Mouse (Mus musculus): ENCODE results near the gene Cirbp. TPM values are rescaled to one million over a fixed set of nuclear protein-coding genes. Genes with fewer than 3 reads are reported as not detected.

The Cirbp gene
- total RNA-seq, 2 experiments from 2014 or later, result 84.3 to 88.4 TPM

DNA sequence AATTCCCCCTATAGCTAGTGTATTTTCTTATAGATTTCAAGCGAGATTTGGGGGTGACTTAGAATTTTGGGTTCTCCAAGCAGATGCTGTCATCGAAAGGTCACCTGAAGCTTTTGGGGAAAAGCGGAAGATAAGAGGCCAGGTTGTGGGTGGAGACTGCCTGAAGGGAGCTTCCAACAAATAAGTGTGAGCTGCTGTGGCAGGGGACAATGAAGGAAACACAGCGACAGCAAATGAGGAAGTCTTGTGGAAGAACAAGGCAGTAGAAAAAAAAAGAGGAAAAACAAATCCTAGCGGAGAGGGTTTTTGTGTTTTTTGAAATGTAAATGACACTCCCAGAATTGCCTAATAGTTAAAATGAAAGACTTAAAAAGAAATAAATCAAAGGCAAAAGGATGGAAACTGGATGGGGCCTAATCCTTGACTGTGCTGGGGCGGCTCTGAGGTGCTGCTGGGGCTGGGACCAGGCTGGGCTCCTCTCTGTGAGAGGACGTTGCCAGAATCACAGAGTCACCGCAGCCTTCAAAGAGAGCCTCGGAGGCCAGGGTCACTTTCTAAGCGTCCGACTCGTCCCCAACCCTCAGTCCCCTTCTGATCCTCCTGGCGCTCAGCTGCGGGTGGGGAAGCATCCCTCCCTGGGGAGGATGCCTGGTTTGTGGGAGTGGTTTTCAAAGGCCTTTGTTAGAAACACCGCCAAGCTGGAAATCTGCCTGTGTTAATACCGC lies 49.4 kb downstream of the Cirbp start:
- no peak for DNase-seq

GRCm38 (mm10) chr10:80220676-80221075 lies 54.9 kb downstream of the Cirbp start:
- DNase-seq, result no peak

Other genes starting within 250 kb of the Cirbp start
- under 1 TPM; 0.23 to 0.59 TPM for gene Kiss1r, start 249.0 kb upstream of the Cirbp start, total RNA-seq (2021)
- 100 to 1,000 TPM; 101 to 108 TPM for gene R3hdm4, start 244.8 kb upstream of the Cirbp start, total RNA-seq (2021)
- 1 to 10 TPM; 2.6 to 4.1 TPM for gene Arid3a, start 238.9 kb upstream of the Cirbp start, total RNA-seq (2021)
- gene Wdr18, start 205.8 kb upstream of the Cirbp start, total RNA-seq (2021), result 10 to 100 TPM; 18.0 to 21.8 TPM
- gene Grin3b, start 195.3 kb upstream of the Cirbp start, total RNA-seq (2021), result under 1 TPM; 0.14 to 0.38 TPM
- 10 to 100 TPM; 85.5 to 90.8 TPM for gene Tmem259, start 181.7 kb upstream of the Cirbp start, total RNA-seq (2021)
- gene Cnn2, start 177.4 kb upstream of the Cirbp start, total RNA-seq (2021), result 10 to 100 TPM; 26.1 to 38.6 TPM
- 1 to 10 TPM; 3.2 to 4.2 TPM for gene Abca7, start 169.5 kb upstream of the Cirbp start, total RNA-seq (2021)
- gene Arhgap45, start 149.3 kb upstream of the Cirbp start, total RNA-seq (2021), result 1 to 10 TPM; 2.0 to 3.5 TPM
- 10 to 100 TPM; 62.1 to 62.7 TPM for gene Polr2e, start 126.2 kb upstream of the Cirbp start, total RNA-seq (2021)
- 100 to 1,000 TPM; 380 to 398 TPM for gene Gpx4, start 118.8 kb upstream of the Cirbp start, total RNA-seq (2021)
- 10 to 100 TPM in 1 of 2 experiments, 1 to 10 TPM in 1; 7.7 to 11.6 TPM for gene Sbno2, start 60.4 kb upstream of the Cirbp start, total RNA-seq (2021)
- gene Stk11, start 50.2 kb upstream of the Cirbp start, total RNA-seq (2021), result 100 to 1,000 TPM; 105 to 110 TPM
- 100 to 1,000 TPM; 576 to 659 TPM for gene Atp5d, start 27.4 kb upstream of the Cirbp start, total RNA-seq (2021)
- 1 to 10 TPM; 2.3 to 3.2 TPM for gene Cbarp, start 25.1 kb upstream of the Cirbp start, total RNA-seq (2021)
- 10 to 100 TPM; 34.3 to 62.7 TPM for gene Midn, start 17.7 kb upstream of the Cirbp start, total RNA-seq (2021)
- 1 to 10 TPM; 3.9 to 5.5 TPM for gene 1600002K03Rik, start 7.0 kb downstream of the Cirbp start, total RNA-seq (2021)
- gene Efna2, start 13.5 kb downstream of the Cirbp start, total RNA-seq (2021), result 1 to 10 TPM; 1.1 to 1.9 TPM
- gene Mum1, start 60.4 kb downstream of the Cirbp start, total RNA-seq (2021), result 10 to 100 TPM; 26.4 to 31.3 TPM
- 100 to 1,000 TPM; 371 to 457 TPM for gene Ndufs7, start 83.1 kb downstream of the Cirbp start, total RNA-seq (2021)
- 100 to 1,000 TPM; 342 to 351 TPM for gene Gamt, start 95.0 kb downstream of the Cirbp start, total RNA-seq (2021)
- gene Dazap1, start 95.5 kb downstream of the Cirbp start, total RNA-seq (2021), result 10 to 100 TPM; 67.8 to 81.0 TPM
- gene Rps15, start 126.5 kb downstream of the Cirbp start, total RNA-seq (2021), result 100 to 1,000 TPM; 952 to 954 TPM
- gene Apc2, start 130.0 kb downstream of the Cirbp start, total RNA-seq (2021), result under 1 TPM; 0.87 to 0.95 TPM
- gene 2310011J03Rik, start 154.6 kb downstream of the Cirbp start, total RNA-seq (2021), result 10 to 100 TPM; 10.5 to 13.1 TPM
- 1 to 10 TPM in 1 of 2 experiments, under 1 TPM in 1; 0.75 to 1.5 TPM for gene Pcsk4, start 163.5 kb downstream of the Cirbp start, total RNA-seq (2021)
- 1 to 10 TPM; 2.1 to 2.4 TPM for gene Reep6, start 164.0 kb downstream of the Cirbp start, total RNA-seq (2021)
- 10 to 100 TPM; 15.2 to 20.4 TPM for gene Adamtsl5, start 182.4 kb downstream of the Cirbp start, total RNA-seq (2021)
- not detected for gene Plk5, start 190.5 kb downstream of the Cirbp start, total RNA-seq (2021)
- 10 to 100 TPM in 1 of 2 experiments, 1 to 10 TPM in 1; 8.9 to 12.2 TPM for gene Mex3d, start 221.7 kb downstream of the Cirbp start, total RNA-seq (2021)
- 100 to 1,000 TPM; 107 to 120 TPM for gene Mbd3, start 233.6 kb downstream of the Cirbp start, total RNA-seq (2021)
- gene Uqcr11, start 240.8 kb downstream of the Cirbp start, total RNA-seq (2021), result 100 to 1,000 TPM; 725 to 806 TPM

All from gastrocnemius, postnatal 10 days (tissue).